Mouse (Mus musculus) heart, adult 9 months (tissue): ENCODE data around the gene Thyn1.

Source experiments
- DNase-seq, 2 experiments: peaks; one replicate each; pipeline ENCODE4 v3.0.0; 2022; ENCODE audit warnings: low spot score in 2 of 2

Thyn1 gene

DNA sequence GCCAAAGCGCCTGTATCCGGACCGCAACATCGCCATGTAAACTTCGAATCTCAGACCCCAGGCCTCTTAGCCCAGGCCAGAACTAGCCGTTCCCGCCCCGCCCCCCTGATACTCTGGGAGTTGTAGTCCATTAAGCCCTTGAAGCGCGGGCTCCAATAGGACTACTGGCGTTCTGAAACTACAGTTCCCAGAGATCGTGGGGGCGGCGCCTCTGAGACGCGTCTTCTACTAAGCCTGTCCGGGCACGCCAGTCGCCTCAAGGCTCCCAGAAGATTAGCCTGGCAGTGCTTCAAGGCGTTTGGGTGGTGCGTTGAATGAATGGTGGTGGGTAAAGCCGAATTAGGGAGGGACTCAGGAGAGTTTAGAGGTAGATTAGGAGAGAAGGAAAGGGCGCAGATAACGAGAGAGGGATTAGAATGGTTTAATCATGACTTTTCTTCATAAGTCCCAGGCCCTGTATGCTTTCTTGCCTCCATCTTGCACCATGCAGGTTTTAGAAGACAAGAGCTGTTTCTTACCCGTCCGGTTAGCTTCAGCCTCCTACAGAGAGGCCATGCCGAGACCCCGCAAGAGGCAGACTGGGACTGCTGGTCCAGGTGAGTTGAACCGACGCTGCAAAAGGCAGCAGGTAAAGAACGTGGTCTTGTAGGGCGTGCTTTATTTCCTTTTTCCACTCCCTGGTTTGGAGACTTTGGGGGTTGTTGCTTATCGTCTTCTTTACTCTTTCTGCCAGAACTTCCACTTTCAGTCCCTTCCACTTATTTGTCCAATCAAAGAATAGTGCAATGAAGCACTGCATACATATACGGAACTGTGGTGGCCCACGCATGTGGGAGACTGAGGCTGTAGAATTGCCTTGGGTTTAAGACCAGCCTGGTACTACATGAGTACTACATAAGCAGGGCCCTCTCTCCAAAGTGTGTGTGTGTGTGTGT, at the start of gene Thyn1, which contains the start of gene Acad8:
Thyn1 (plus strand) TSS at position 250 of the 935 bp plus-strand sequence.
Acad8 (minus strand) TSS at position 106 of the 935 bp plus-strand sequence.
- peak; percentile 96 for DNase-seq

DNA sequence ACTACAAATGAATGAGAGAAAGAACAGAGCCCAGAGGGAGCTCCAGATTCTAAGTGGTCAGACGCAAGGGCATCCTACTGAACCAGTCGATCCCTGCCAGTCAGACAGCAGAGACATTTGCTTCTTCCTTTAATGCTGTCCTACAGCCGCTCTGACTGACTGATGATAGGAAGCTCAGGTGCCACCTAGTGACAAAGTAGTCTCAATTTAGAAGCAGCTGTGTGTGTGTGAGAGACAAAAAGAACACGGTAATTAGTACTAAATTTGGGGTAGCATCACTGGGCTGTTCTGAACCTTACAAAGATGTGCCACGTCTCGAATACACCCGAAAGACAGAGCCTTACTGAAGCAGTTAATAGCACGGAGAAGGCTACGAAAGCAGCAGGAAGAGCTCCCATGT, 21.8 kb upstream of the Thyn1 start:
- no peak for DNase-seq

DNA sequence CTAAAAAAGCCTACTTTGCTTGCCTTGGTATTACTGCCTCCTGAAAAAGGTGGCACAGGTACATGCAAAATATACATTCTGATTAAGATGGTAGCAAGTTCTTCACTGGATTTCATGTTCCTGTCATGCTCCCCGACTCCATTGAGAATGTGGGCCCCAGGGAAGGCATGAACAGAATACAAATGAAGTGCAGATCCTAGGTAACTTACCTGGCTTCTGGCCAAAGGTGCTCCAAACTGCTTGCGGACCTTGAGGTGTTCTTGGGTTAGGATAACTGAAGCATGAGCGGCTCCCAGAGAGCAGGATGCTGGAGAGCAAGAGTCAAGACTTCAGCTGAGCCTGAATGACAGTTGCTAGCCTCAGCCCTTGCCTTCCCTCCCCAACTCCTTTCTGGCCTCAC, 20.7 kb upstream of the Thyn1 start:
- DNase-seq, result no peak

DNA sequence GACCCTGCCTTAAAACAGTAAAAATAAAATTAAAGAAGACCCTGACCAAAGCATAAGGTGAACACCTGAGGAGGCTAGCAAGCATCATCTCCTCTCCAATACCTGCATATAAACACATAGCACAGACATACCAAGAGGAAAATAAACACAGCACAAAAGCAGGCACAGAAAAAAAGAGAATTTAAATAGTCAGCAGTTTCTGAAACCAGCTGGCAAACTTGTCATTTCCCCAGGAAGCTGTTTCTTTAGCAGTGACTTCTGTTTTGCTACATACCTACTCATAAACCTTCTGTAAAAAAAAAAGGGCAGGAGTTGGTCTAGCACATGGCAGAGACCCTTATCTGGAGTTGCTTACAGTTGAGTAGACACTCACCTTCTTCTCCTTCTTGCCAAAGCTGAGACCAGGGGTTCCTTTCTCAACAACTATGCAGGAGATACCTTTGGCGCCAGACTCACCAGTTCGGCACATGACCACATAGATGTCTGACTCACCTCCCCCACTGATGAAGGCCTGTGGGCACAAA, 14.4 kb upstream of the Thyn1 start:
- DNase-seq, result no peak

DNA sequence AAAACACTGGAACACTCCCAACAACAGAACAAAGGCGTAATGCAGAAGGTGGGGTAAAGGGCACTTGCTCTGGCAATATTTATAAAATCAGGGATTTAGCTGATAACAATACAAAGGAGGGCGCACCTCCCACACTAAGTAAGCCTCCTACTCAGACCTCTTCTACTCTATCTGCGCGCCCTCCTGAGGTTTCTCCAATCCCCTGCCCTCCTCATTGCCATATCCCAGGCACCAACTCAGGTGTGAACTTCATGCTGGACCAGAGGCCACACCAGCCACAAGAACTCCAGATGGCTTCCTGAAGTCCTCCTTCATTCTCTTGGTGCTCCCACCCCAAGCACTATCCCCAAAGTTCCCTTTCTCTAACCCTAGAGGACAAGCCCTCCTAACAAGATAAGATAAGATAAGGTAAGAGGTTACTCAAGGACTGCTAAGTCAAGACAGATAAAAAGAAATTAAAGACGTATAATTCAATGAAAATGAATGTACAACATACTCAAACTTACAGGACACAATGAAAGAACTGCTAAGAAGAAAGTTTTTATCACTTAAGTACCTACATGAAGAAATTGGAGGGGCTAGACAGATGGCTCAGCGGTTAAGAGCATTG, 13.7 kb upstream of the Thyn1 start:
- DNase-seq, result no peak

DNA sequence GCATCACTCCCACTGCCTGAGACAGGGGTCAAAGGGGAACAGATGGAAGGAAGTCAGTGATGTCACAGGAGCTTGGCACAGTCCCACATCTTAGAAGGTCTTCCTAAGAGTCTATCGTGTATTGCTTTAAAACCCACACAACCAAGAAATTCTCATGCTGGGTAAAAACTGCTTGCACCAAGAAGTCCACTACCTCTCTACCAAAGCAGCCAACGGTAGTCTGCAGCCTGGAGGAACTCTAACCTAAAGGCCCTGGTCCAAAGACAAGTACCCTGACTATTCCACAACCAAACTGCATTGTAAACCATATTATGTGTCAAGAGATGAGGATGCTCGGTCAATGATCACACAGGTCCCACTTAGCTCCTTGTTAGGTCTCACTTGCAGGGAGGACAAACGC, 9.3 kb upstream of the Thyn1 start:
- DNase-seq, result no peak

DNA sequence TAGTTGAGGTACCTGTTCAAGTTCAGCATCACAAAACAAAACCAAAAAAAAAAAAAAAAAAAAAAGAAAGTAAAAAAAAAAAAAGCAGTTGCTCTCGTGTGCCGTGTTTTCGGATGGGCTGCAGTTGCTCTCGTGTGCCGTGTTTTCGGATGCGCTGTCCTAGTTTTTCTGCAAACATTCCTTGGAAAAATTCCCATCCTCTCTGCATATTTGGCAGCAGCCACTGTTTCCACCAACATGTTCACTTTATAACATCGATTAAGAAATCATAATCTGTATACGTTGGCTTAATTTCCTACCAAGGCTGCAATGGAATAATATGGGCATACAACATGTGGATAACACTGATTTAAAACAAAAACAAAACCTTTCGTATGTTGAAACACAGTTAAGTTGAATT, 6.4 kb upstream of the Thyn1 start:
- no peak for DNase-seq

DNA sequence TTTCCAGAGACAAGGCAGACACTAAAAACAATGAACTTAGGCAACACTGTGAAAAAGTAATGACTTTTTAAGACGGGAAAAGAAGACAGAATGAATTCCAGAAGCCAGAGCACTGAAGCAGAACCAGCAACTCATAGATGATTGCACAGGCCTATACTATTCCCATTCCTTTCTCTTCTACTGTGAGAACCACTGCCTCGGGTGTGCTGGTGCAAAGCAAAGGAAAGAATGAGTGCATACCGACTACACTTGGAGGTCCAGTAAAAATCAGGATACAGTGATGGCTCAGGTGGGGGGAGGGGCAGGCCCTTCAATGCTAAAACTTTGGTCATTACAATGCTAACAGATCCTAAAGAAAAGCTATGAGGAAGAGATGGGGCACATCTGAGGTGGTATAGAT, 5.6 kb upstream of the Thyn1 start:
- no peak for DNase-seq

DNA sequence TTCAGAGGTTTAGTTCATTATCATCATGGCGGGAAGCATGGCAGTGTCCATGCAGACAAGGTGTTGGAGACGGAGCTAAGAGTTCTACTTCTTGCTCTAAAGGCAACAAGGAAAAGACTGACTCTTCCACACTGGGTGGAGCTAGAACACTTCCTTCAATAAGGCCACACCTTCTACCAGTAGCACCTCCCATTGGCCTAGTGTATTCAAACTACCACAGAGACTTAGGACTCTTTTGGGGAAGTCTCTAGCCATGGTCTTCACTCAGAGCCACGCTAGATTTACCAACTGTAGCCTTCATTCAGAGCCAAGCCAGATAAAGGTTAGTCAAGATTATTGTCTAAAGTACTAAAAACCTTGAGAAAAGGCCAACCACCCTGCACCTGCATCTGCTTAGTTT, 2.4 kb upstream of the Thyn1 start:
- no peak for DNase-seq

DNA sequence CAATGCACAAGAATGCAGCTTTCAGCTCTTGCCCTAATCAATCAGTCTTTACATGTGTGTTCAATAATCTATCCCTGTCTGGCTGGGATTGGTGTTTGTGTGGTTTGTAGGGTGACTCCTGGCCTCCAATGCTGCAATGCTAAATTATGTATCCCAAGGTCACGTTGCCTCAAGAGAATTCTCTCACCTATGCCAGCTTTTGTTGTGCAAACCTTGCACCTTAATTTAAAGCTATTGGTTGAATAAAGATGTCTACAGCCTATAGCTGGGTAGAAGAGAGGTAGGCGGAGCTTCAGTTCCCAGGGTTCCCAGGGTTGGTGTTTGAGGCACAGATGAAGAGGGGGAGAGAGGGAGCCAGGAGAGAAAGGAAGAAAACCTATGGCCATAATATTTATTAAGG, 2.0 kb upstream of the Thyn1 start:
- no peak for DNase-seq

DNA sequence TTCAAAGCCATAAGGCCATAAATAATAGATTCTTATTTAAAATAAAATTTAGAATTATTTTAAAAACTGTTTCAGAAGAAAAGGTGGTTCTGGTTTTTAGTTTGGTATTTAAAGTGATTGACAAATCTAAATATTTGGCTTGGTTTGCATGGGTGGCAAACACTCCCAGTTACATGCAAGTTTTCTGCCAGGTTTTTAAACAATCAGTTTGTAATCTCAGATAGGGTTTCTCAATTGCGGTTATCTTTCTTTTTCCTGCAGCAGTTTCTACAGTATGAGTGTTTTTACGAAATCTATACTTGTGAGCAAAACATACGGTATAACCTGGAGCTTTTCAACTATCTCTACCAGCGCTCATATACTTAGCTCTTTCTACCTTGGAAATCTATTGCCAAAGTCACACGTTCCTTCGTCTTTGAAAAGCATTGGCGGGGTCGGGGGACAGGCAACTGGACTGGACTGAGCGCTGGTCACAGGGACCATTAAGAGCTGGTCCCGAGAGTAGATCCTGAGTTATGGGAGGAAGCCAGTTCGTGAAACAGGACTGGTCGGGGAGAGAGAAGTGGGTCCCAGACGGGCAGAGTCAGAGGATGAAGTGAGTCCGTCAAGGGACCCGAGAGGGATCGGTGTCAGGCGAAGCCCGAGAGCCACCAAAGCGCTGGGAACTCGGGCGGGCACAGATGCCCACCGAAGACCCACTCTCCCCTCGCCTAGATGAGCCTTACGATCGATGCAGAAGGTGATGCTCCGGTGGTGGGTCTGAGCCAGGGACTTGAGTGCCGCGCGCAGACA, 645 bp upstream of the Thyn1 start:
- no peak for DNase-seq

DNA sequence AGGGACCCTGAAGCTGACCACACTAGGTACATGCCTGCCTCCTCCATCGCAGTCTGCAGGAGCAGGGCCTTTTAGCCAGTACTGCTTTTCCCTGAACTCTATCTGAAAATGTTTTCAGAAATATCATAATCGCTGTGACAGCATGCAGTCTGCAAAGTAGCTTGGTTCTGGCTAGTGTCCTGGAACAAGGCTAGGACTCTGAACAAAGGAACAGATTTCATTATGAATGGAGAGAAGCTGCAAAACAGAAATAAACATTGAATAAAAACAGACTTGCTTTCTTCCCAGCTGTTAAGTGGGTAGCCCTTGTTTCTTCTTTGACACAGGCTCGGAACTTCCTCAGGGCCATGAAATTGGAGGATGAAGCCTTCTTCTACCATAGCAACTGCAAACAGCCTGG, 5.7 kb downstream of the Thyn1 start:
- no peak for DNase-seq

DNA sequence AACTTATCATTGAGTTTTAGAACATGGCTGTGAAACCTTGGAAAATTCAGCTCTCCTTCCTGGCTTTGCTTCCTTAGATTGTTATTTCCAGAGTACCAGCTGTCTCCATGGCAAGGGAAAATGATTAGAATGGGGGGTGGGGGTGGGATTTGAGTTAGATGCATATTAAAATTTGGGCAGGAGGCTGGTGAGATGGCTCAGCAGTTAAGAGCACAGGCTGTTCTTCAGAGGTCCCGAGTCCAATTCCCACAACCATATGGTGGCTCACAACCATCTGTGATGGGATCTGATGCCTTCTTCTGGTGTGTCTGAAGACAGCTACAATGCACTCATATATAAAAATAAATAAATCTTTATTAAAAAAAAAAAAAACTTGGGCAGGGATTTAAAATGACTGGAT, 6.4 kb downstream of the Thyn1 start:
- DNase-seq, result no peak

DNA sequence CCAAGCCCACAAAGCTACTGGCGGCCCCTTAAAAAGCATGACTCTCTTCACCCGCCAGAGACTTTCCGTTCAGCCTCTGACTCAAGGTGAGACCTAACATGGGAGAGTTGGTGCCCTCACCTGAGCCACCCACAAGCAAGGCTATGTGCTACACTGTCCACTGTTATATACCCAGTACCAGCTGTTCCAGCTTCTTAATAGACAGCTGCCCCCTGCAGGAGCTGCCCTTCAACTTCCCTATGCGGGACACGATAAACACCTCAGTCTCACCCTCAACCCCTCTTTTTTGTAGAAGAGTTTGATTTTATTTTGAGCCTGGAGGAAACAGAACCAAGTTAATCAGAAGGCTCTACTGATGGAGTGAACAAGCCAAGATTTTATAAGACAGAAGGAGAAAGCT, 7.4 kb downstream of the Thyn1 start:
- DNase-seq, result no peak

DNA sequence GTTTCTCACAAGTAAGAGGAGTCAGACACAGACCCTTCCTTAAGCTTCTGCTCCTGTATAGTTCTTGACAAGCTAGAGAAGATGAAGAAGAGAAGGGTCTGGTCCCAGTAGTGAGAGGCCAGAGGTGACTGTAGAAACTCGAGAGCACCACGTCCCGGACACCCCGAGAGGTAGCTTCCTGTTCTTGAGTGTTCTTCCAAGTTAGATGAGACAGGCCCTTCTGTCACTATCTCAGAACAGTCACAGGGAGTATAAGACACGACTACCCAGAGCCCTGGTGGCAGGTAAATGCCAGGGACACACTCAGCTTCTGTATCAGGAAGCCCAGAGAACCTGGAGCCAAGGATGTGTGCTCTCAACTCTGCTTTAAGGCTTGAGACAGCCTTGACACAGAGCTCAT, 9.7 kb downstream of the Thyn1 start:
- no peak for DNase-seq

DNA sequence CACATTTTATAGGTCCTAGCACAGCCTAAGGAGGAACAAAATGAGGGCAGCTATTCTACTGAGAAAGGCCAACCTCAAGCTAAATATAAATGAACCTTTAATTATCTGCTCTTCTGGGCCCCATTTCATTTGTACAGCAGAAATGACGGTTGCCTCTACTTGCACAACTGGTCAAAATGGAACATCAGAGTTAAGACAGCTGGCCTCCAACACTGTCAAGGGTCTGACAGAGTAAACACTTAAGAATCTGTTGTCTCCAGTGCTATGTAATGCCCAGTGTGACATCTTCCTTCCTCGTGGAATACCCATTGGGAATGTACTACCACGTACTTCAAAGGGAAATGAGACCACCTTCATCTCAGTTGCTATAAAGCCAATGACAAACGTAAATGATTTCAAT, 12.1 kb downstream of the Thyn1 start:
- DNase-seq, result no peak

DNA sequence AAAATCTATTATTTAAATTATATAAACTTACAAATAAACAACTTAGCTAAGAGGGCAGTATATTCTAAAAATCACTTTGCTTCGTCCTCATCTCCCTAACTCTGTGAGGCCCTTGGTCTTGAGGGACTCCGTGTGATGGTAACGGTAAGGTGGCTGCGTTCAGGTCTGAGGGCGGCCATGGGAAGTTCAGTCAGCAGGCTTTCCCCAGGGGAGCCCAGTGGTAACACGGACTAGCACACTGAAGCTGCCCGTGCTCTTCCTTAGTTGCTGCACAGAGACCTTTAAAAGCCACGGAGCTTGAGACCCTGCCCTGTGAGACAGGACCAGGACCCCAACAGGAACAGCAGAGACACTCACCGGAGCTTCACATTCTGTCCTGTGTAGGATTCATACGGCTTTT, 19.5 kb downstream of the Thyn1 start:
- DNase-seq, result no peak

DNA sequence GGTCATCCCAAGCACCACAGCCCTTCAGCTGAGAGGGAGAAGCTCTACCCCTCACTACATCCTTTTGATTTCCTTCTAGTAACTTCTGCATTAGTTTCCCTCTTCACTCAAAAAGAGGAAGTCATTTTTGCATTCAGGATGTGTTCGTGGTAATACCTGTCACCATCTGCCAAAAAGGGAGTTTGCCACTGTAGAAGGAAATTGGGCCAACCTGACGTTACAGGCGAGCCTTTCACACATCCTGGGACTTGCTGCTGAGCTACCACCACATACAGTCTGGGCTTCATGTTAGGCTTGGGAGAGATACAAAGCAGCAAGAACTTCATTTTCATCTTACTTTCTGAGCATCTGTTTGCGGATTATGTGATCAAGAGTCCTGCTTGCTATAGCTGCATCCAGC, 24.2 kb downstream of the Thyn1 start:
- DNase-seq, result no peak

DNA sequence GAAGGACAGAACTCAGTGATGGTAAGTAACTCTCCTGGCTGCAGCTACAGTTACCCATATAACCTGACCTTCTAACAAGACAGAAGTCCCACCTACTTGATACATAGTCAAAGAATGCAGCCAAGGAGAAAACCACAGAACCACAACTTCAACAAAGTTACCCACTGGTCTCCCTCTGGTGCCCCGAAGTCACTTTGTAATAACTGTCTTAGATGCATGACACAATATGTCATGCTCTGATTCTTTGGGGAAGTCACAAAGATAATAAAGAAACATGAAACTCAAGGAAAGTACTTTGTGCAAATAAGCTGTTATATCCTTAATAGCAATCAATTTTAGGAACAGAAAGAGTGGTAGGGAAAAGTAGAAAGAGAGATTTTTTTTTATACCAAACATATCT, 27.2 kb downstream of the Thyn1 start:
- no peak for DNase-seq

DNA sequence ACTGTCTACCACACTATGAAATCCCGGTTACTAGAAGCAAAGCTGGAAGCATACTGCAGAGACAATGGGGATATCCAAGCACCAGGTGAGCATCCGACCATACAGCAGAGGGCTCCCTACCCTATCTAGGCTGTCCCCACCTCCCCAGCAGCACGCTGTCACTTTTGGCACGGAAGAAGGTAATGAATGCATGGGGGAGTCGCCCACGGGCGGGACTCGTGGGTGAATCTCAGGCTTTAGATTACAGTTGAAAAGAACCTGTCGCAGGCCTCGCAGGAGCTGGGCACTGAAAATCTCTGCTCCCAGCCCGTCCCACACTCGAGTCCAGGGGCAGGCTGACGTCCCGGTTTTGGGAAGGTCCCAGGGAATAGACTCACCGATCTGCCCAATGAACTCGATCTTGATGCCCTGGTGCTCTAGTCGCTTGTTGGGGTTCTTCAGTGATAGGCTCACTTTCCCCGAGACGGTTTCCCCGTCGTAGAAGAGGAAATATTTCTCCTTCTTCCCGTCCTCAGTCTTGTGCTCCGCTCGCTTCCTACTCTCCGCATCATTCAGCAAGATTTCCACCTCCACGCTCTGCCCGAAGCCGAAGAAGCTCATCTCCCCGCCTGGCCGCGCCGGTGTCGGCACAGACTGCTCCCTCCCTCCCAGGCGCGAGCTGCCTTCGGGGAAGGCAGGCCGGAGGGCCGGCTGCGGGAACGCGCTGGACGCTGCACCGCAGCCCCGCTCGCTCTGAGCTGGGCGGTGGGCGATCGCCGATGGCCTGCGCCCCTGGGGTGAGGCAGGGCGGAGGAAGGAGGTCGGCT, 29.7 kb downstream of the Thyn1 start:
- peak; percentile 25 to 50 for DNase-seq
